Mouse (Mus musculus) neural tube, embryonic 12.5 days (tissue): ENCODE results near the gene Ttll8. TPM values are rescaled to one million over a fixed set of nuclear protein-coding genes. Genes with fewer than 3 reads are reported as not detected.

Experiments
- ATAC-seq: fragments of 200-750 bp; cut with Nextera tagmentation; 2 replicates; pipeline ENCODE4 v1.8.0; 2017; ENCODE audit warnings: low read depth, mild to moderate bottlenecking, moderate TSS enrichment, moderate library complexity; ENCODE audit not compliant: low FRiP score
- H3K27ac ChIP-seq: fragments of 300-500 bp; sonication (generic); 2 replicates; pipeline ENCODE4 v1.5.1; 2016
- H3K27me3 ChIP-seq: fragments of 300-500 bp; sonication (generic); replicated peaks from 2 replicates; pipeline ENCODE4 v1.6.1; 2016; ENCODE audit warnings: mild to moderate bottlenecking
- H3K36me3 ChIP-seq: fragments of 300-500 bp; sonication (generic); 2 replicates; pipeline ENCODE4 v1.6.1; 2016; ENCODE audit warnings: mild to moderate bottlenecking
- H3K4me1 ChIP-seq: fragments of 300-500 bp; sonication (generic); 2 replicates; pipeline ENCODE4 v1.6.1; 2016
- H3K4me2 ChIP-seq: fragments of 300-500 bp; sonication (generic); replicated peaks from 2 replicates; pipeline ENCODE4 v1.6.1; 2016; ENCODE audit warnings: mild to moderate bottlenecking
- H3K4me3 ChIP-seq: fragments of 300-500 bp; sonication (generic); 2 replicates; pipeline ENCODE4 v1.5.1; 2016
- H3K9ac ChIP-seq: fragments of 300-500 bp; sonication (generic); 2 replicates; pipeline ENCODE4 v1.6.1; 2016; ENCODE audit warnings: mild to moderate bottlenecking
- H3K9me3 ChIP-seq: fragments of 300-500 bp; sonication (generic); 2 replicates; pipeline ENCODE4 v1.6.1; 2016; ENCODE audit warnings: mild to moderate bottlenecking
- WGBS: fragments of 180-500 bp; shearing (Covaris S2); methylation state at CpG from one replicate; pipeline ENCODE4 v1.1.7; 2016; 5-methylcytosine and 5-hydroxymethylcytosine counted together
- polyA plus RNA-seq: library from polyadenylated mRNA; unstranded; fragments of >200 nt; fragmentation: Nextera tagmentation; extraction: Ambion mirVana; gene quantifications from 2 replicates; pipeline ENCODE4 v1.2.1, GENCODE M21; 2016

The Ttll8 gene
- polyA plus RNA-seq, 1 experiment from 2014 or later: not detected

GRCm38 (mm10) chr15:88863695-88864231 is 90.5 kb downstream of the Ttll8 start:
- H3K9me3 ChIP-seq: 0 out of 2 replicates have a peak, but pooled peaks cover 6% of the 10 kb centered on the region
- peak overlapping the region; percentile 57 for H3K27ac ChIP-seq
- H3K4me1 ChIP-seq: peaks cover 30% of the 10 kb centered on the region
- under 1% methylated on average over 39 of the region's 39 CpGs for WGBS
- H3K4me2 ChIP-seq: peak overlapping the region; percentile 99
- H3K9ac ChIP-seq: peak overlapping the region; percentile 91
- ATAC-seq: peak; percentile 49
- peak overlapping the region; percentile 87 for H3K4me3 ChIP-seq
- no peaks in the 10 kb centered on the region for H3K27me3 ChIP-seq
- peaks cover 27% of the 10 kb centered on the region for H3K36me3 ChIP-seq

DNA sequence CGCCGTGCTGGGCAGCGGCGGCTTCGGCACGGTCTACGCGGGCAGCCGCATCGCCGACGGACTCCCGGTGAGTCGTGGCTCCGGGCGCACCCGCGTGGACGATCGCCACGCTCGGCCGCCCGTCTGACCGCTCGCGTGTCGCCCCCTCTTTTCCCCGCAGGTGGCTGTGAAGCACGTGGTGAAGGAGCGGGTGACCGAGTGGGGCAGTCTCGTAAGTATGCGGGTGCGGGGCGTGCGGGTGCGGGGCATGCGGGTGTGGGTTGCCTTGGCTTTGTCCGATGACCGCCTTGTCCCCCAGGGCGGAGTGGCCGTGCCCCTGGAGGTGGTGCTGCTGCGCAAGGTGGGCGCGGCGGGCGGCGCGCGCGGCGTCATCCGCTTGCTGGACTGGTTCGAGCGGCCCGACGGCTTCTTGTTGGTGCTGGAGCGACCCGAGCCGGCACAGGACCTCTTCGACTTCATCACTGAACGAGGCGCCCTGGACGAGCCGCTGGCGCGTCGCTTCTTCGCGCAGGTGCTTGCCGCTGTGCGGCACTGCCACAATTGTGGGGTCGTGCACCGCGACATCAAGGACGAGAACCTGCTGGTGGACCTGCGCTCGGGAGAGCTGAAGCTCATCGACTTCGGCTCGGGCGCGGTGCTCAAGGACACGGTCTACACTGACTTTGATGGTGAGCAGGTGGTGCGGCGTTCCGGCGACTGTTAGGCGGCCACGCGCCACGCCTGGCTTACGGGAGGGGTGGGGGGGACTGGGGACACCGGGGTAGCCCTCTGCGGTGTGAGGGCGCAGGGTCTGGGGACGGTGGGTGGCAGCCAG is 91.1 kb downstream of the Ttll8 start:
- H3K9ac ChIP-seq: peak overlapping the region; percentile 91
- H3K36me3 ChIP-seq: peaks cover 27% of the 10 kb centered on the region
- H3K4me3 ChIP-seq: peak overlapping the region; percentile 87
- H3K9me3 ChIP-seq: 0 out of 2 replicates have a peak, but pooled peaks cover 1% of the 10 kb centered on the region
- under 1% methylated on average over 98 of the region's 98 CpGs for WGBS
- peaks cover 30% of the 10 kb centered on the region for H3K4me1 ChIP-seq
- peak overlapping the region; percentile 99 for H3K4me2 ChIP-seq
- no peaks in the 10 kb centered on the region for H3K27me3 ChIP-seq
- H3K27ac ChIP-seq: peak overlapping the region; percentile 91
- ATAC-seq: peak; percentile 5

- Histone ChIP-seq H3K9me3 (no peaks in the 10 kb centered on the region), H3K36me3 (peaks cover 26% of the 10 kb centered on the region), H3K4me1 (peaks cover 30% of the 10 kb centered on the region), H3K4me2 (peak within 1 kb of the TSS; percentile 99), H3K4me3 (peak within 1 kb of the TSS; percentile 87), H3K9ac (peak within 1 kb of the TSS; percentile 91), H3K27me3 (no peaks in the 10 kb centered on the region), H3K27ac (peak within 1 kb of the TSS; percentile 91)
- WGBS: under 1% methylated on average over 107 of the region's 107 CpGs
- peak; percentile 86 for ATAC-seq
These were observed 92.2 kb downstream of the Ttll8 start, which contains the start of gene Pim3 for GRCm38 (mm10) chr15:88861772-88862622. Pim3 (plus strand) TSS chr15:88862186.

GRCm38 (mm10) chr15:88860781-88861180 is 93.4 kb downstream of the Ttll8 start:
- Histone ChIP-seq H3K9ac (no peak overlapping the region), H3K27me3 (no peaks in the 10 kb centered on the region), H3K4me2 (no peak overlapping the region), H3K9me3 (no peaks in the 10 kb centered on the region), H3K4me3 (no peak overlapping the region), H3K4me1 (peaks cover 25% of the 10 kb centered on the region), H3K36me3 (peaks cover 15% of the 10 kb centered on the region), H3K27ac (no peak overlapping the region)
- no peak for ATAC-seq
- 93% methylated on average over 3 of the region's 3 CpGs for WGBS

- H3K9ac ChIP-seq: no peak overlapping the region
- no peaks in the 10 kb centered on the region for H3K9me3 ChIP-seq
- H3K4me2 ChIP-seq: no peak overlapping the region
- no peak overlapping the region for H3K4me3 ChIP-seq
- no peak for ATAC-seq
- H3K4me1 ChIP-seq: peaks cover 19% of the 10 kb centered on the region
- H3K27ac ChIP-seq: no peak overlapping the region
- H3K27me3 ChIP-seq: no peaks in the 10 kb centered on the region
- WGBS: 71% methylated on average over 8 of the region's 8 CpGs
- H3K36me3 ChIP-seq: peaks cover 1% of the 10 kb centered on the region
These were observed 94.8 kb downstream of the Ttll8 start for GRCm38 (mm10) chr15:88859206-88859970.

- no peaks in the 10 kb centered on the region for H3K36me3 ChIP-seq
- H3K27me3 ChIP-seq: no peaks in the 10 kb centered on the region
- ATAC-seq: no peak
- no peaks in the 10 kb centered on the region for H3K9me3 ChIP-seq
- H3K9ac ChIP-seq: no peak overlapping the region
- H3K4me3 ChIP-seq: no peak overlapping the region
- 76% methylated on average over 2 of the region's 2 CpGs for WGBS
- H3K27ac ChIP-seq: no peak overlapping the region
- H3K4me2 ChIP-seq: no peak overlapping the region
- peaks cover 17% of the 10 kb centered on the region for H3K4me1 ChIP-seq
These were observed 95.5 kb downstream of the Ttll8 start for GRCm38 (mm10) chr15:88858707-88859106.

- no peaks in the 10 kb centered on the region for H3K27me3 ChIP-seq
- H3K27ac ChIP-seq: no peak overlapping the region
- WGBS: 95% methylated on average over 3 of the region's 3 CpGs
- no peaks in the 10 kb centered on the region for H3K9me3 ChIP-seq
- H3K9ac ChIP-seq: no peak overlapping the region
- H3K36me3 ChIP-seq: no peaks in the 10 kb centered on the region
- H3K4me2 ChIP-seq: no peak overlapping the region
- H3K4me1 ChIP-seq: peaks cover 15% of the 10 kb centered on the region
- ATAC-seq: no peak
- no peak overlapping the region for H3K4me3 ChIP-seq
These were observed 96.1 kb downstream of the Ttll8 start for GRCm38 (mm10) chr15:88858141-88858541.

DNA sequence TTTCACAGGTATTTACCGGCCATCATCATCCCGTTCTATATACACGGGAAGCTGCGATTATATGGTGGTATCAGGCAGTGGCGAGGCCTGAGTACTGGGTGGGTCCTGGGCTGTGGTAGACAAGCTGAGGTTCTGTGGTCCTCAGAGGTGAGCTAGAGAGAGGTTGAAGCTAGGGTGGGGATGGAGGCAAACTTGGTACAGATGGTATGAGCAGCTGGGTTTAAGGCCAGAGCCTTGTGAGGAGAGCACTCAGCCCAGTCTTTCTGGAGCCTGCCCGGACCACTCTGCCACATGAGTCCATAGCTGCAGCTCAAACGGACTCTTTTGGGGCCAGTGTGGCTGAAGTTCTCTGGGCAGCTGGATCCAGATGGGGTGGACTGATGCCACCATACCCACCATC is 96.9 kb downstream of the Ttll8 start:
- Histone ChIP-seq H3K36me3 (no peaks in the 10 kb centered on the region), H3K4me1 (peaks cover 11% of the 10 kb centered on the region), H3K9ac (no peak overlapping the region), H3K4me2 (no peak overlapping the region), H3K9me3 (no peaks in the 10 kb centered on the region), H3K4me3 (no peak overlapping the region), H3K27me3 (no peaks in the 10 kb centered on the region), H3K27ac (no peak overlapping the region)
- 95% methylated on average over 7 of the region's 7 CpGs for WGBS
- no peak for ATAC-seq

DNA sequence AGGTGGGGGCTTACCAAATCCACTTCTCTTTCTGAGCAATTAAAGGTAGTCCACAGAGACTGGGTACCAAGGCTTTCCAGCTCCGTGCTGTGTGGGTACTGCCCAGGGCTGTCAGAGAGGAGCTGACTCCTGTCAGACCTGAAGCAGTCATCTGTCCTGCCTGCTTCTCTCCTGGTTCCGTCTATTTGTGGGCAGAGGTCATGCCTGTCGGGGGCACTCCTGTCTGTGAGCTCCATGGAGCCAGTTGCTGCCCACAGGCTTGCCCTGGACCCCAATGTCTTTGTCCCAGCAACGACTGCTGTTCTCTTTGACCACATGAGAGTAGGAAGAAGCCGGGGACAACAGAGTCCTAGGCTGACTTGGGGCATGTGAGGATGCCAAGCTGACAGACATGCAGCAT is 97.6 kb downstream of the Ttll8 start:
- Histone ChIP-seq H3K9me3 (no peaks in the 10 kb centered on the region), H3K4me3 (no peak overlapping the region), H3K27ac (no peak overlapping the region), H3K4me2 (no peak overlapping the region), H3K9ac (no peak overlapping the region), H3K27me3 (no peaks in the 10 kb centered on the region), H3K36me3 (no peaks in the 10 kb centered on the region), H3K4me1 (peaks cover 10% of the 10 kb centered on the region)
- 83% methylated on average over 5 of the region's 5 CpGs for WGBS
- ATAC-seq: no peak

GRCm38 (mm10) chr15:88855896-88856417 is 98.3 kb downstream of the Ttll8 start:
- H3K4me1 ChIP-seq: 0 out of 2 replicates have a peak, but pooled peaks cover 7% of the 10 kb centered on the region
- H3K36me3 ChIP-seq: no peaks in the 10 kb centered on the region
- H3K9me3 ChIP-seq: no peaks in the 10 kb centered on the region
- ATAC-seq: no peak
- H3K4me3 ChIP-seq: no peak overlapping the region
- H3K4me2 ChIP-seq: no peak overlapping the region
- no peaks in the 10 kb centered on the region for H3K27me3 ChIP-seq
- H3K9ac ChIP-seq: no peak overlapping the region
- H3K27ac ChIP-seq: no peak overlapping the region
- 82% methylated on average over 6 of the region's 6 CpGs for WGBS

- no peaks in the 10 kb centered on the region for H3K27me3 ChIP-seq
- no peak overlapping the region for H3K27ac ChIP-seq
- H3K9ac ChIP-seq: no peak overlapping the region
- no peak overlapping the region for H3K4me2 ChIP-seq
- H3K4me1 ChIP-seq: 0 out of 2 replicates have a peak, but pooled peaks cover 7% of the 10 kb centered on the region
- H3K36me3 ChIP-seq: no peaks in the 10 kb centered on the region
- 84% methylated on average over 15 of the region's 15 CpGs for WGBS
- no peaks in the 10 kb centered on the region for H3K9me3 ChIP-seq
- no peak overlapping the region for H3K4me3 ChIP-seq
- ATAC-seq: no peak
These were observed 99.0 kb downstream of the Ttll8 start for GRCm38 (mm10) chr15:88854969-88855830.
